Mouse (Mus musculus) retina, embryonic 14.5 days (tissue): ENCODE results near the gene Apon.
A peak's percentile ranks its signal among the peaks of the same experiment; 100 is the strongest.
"Not testable (repeated sequence)": the region's sequence is repeated elsewhere in the genome, so short reads cannot be mapped to it uniquely, and the experiment has no call there.

Experiments
- DNase-seq: peaks from one replicate; pipeline ENCODE4 v3.0.0-alpha.2; 2015; ENCODE audit warnings: low spot score

The Apon gene

DNA sequence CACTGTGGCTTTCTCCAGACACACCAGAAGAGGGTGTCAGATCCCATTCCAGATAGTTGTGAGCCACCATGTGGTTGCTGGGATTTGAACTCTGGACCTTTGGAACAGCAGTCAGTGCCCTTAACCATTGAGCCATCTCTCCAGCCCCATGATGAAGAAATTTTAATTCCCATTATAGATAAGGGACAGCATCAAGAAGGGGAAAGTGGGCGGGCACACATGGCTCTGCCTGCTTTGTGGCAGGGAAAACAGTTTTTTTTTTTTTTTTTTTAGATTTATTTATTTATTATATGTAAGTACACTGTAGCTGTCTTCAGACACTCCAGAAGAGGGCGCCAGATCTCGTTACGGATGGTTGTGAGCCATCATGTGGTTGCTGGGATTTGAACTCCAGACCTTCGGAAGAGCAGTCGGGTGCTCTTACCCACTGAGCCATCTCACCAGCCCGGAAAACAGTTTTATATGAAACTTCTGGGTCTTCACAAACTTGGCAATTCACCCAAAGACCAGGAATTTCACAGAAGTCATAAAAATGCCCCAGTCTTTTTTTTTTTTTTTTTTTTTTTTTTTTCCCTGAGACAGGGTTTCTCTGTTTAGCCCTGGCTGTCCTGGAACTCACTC lies 19.0 kb downstream of the Apon start:
- DNase-seq: not testable (repeated sequence)

- not testable (repeated sequence) for DNase-seq
Measured at GRCm38 (mm10) chr10:128275374-128275773, 21.5 kb downstream of the Apon start.

DNA sequence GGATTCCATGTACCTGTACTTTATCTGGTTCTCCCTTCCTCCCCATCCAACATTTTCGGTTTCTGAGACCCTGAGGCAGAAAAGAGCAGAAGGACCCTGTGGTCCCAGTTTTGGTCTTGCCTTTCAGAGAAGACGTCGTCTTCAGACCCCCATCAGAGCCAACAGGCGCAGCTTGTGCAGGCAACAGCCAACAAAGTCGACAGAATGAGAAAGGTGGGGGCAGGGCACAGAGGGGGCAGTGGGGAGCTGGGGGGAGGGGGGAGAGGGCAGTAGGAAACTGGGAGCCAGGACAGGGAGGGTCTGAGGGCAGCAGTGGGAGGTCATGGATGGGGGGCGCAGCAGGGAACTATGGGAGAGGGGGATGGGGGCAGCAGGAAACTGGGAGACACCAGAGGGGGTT lies 24.3 kb downstream of the Apon start:
- DNase-seq: no peak

GRCm38 (mm10) chr10:128280943-128281342 lies 27.0 kb downstream of the Apon start:
- DNase-seq: no peak

GRCm38 (mm10) chr10:128281682-128282081 lies 27.8 kb downstream of the Apon start:
- no peak for DNase-seq

GRCm38 (mm10) chr10:128282886-128283450 lies 29.1 kb downstream of the Apon start:
- DNase-seq: no peak

GRCm38 (mm10) chr10:128283604-128284579 lies 30.0 kb downstream of the Apon start:
- DNase-seq: peak; percentile 84

DNA sequence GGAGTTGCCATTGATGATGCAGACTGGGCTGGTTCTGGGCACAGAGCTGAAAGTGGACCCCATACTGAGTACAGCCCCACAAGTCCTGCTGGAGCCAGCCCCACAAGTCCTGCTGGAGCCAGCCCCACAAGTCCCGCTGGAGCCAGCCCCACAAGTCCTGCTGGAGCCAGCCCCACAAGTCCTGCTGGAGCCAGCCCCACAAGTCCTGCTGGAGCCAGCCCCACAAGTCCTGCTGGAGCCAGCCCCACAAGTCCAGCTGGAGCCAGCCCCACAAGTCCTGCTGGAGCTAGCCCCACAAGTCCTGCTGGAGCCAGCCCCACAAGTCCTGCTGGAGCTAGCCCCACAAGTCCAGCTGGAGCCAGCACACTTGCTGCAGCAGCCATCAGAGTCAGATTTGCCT lies 36.7 kb downstream of the Apon start:
- DNase-seq: not testable (repeated sequence)

DNA sequence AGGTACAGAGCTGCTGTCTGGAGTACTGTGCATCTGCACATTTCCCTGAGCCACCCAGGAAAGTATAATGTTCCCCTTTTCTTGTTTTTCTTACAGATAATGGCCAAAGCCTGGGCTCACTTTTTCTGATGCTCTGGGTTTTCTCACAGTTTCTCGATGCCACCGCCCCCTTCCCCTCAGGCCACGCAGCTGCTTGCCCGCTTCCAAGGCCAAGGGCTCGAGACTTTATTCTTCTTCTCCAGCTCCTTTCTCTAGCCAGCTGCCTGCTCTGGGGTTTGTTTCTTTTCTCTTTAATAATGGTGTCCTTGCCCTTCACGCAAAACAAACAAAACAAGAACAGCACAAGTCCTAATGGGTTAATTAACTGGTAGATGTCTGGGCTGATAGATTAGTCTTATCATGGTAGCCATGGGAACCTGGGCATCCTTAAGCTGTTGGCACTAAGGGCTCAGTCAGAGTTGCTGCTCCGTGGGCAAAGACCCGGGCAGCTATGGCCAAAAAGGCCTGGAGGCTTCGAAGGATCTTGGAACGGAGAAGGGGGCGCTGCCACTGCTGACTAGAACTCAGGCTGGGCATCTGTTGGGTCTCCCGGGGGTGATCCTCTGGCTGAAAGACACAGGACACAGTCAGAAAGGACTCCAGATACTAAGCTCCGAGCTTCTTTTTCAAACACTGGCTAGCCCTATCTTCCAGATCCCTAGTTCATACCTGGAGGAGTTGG lies 42.6 kb downstream of the Apon start:
- DNase-seq: no peak

- DNase-seq: no peak
Measured at GRCm38 (mm10) chr10:128297221-128297620, 43.3 kb downstream of the Apon start.

GRCm38 (mm10) chr10:128297622-128298021 lies 43.7 kb downstream of the Apon start:
- DNase-seq: no peak

GRCm38 (mm10) chr10:128298243-128298642 lies 44.3 kb downstream of the Apon start:
- DNase-seq: no peak

GRCm38 (mm10) chr10:128298702-128299171 lies 44.8 kb downstream of the Apon start, which contains the start of gene Il23a:
Il23a (minus strand) TSS chr10:128298752.
- DNase-seq: no peak

GRCm38 (mm10) chr10:128302357-128302756 lies 48.5 kb downstream of the Apon start:
- no peak for DNase-seq

DNA sequence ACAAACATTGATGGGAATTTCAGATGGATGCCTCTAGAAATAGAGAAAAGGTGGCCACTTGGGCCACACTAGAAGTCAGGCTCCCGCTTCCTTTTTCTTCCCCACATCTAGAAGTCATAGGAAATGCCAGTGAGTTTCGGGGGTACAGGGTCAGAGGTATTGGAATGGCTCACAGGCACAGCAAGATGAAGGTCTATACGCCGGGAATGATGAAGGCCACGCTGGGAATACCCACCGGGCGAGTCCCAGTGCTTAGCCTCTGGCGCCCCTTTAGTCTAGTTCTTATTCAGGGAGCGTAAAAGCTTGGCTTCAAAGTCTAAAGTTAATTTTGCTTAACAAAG lies 48.9 kb downstream of the Apon start:
- no peak for DNase-seq

DNA sequence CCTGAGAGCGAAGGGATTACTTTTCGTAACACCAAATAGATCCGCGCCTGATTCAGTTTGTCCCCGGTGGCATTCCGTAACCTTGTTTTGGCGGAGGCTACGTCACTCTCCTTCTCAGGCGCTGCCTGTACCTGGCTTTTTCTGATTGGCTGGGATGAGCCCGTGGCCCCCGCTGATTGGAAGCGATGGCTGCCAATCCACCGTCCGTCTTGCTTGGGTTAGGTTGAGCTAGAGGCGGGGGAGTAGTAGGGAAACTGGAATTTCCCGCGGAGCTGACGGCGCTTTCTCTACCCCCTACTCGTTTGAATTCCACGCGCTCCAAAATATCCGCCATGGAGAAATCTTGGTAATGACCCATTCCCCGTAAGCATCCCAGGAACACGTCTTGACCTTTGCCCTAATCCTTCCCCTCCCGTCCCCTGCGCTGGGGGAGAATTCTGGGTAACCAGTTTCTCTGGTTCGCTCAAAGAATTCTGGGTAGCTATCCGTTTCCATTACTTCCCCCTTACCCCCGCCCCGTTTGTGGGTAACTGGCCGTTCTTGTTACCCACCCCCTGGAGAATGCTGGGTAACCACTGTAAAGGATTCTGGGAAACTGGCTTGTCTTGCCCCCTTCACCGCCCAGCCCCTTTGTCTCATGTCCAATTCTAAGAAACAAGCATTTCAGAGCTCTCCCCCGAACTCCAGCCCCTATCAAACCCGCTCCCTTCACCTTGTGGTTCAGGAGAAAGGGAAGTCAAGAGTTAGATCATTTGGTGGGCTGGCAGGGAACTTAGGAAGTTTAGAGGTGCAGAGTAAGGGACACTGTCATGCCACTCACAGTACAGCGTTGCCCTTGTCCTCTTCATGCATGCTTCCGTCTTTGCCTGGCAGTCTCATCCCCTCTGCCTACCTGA lies 49.5 kb downstream of the Apon start, which contains the start of gene Pan2:
Gene Pan2, plus strand, starts transcription at position 210 of the 896 bp plus-strand sequence.
- DNase-seq: peak; percentile 100
